Mouse (Mus musculus) spleen, adult 2 months (tissue): ENCODE data around the gene Nrtn.

Source experiments
- CTCF ChIP-seq: fragments of 200-500 bp; IDR thresholded peaks from 2 replicates; pipeline ENCODE4 v1.5.1; 2011; ENCODE audit warnings: mild to moderate bottlenecking, inconsistent platforms; ENCODE audit not compliant: insufficient read depth, insufficient read length, insufficient replicate concordance; ENCODE audit errors: extremely low read depth
- POLR2A ChIP-seq: fragments of 200-500 bp; IDR thresholded peaks from 2 replicates; pipeline ENCODE4 v1.6.1; 2011; ENCODE audit warnings: low read depth, low read length, inconsistent platforms

- TF ChIP-seq CTCF (no peak), POLR2A (no peak)
These were observed 6.5 kb upstream of the Nrtn start for GRCm38 (mm10) chr17:56763741-56764250.
